Mouse (Mus musculus): ENCODE measurements at regions not wholly inside any gene's neighbourhood (a gene's known extent, or its start where the extent isn't known, plus 50 kb on each side); places are given as distances from the start of the nearest gene placed in this dataset.

- DNase-seq: peak; percentile 39 to 50
Measured at GRCm38 (mm10) chr11:7944956-7945515, 719.3 kb downstream of the Tns3 start.

GRCm38 (mm10) chr11:7944373-7944772 is 720.0 kb downstream of the Tns3 start:
- no peak for DNase-seq
- intact Hi-C loops (cut with DNase I): no loop called here

More at GRCm38 (mm10) chr11:7944956-7945515, 719.3 kb downstream of the Tns3 start:
- intact Hi-C loops (cut with DNase I): no loop called here

- DNase-seq: no peak
- intact Hi-C loops (cut with DNase I): no loop called here
Measured at GRCm38 (mm10) chr11:7933611-7934010, 719.9 kb upstream of the Igfbp3 start.

- intact Hi-C loops (cut with DNase I): no loop called here
- no peak for DNase-seq
Measured at GRCm38 (mm10) chr11:7932638-7933037, 718.9 kb upstream of the Igfbp3 start.

GRCm38 (mm10) chr11:7931064-7931797 is 717.5 kb upstream of the Igfbp3 start:
- intact Hi-C loops (cut with DNase I): no loop called here
- no peak for DNase-seq

GRCm38 (mm10) chr11:7927676-7928075 is 714.0 kb upstream of the Igfbp3 start:
- DNase-seq: peak; percentile 20 to 37
- intact Hi-C loops (cut with DNase I): no loop called here

GRCm38 (mm10) chr11:7912036-7912435 is 698.3 kb upstream of the Igfbp3 start:
- intact Hi-C loops (cut with DNase I): no loop called here
- DNase-seq: no peak

GRCm38 (mm10) chr11:7900266-7900665 is 686.5 kb upstream of the Igfbp3 start:
- intact Hi-C loops (cut with DNase I): no loop called here
- DNase-seq: no peak

GRCm38 (mm10) chr11:7898204-7898603 is 684.5 kb upstream of the Igfbp3 start:
- intact Hi-C loops (cut with DNase I): no loop called here
- no peak for DNase-seq

GRCm38 (mm10) chr11:7880506-7880905 is 666.8 kb upstream of the Igfbp3 start:
- intact Hi-C loops (cut with DNase I): no loop called here
- no peak for DNase-seq

- intact Hi-C loops (cut with DNase I): no loop called here
- DNase-seq: no peak
Measured at GRCm38 (mm10) chr11:7864116-7864515, 650.4 kb upstream of the Igfbp3 start.

- intact Hi-C loops (cut with DNase I): no loop called here
- no peak for DNase-seq
Measured at GRCm38 (mm10) chr11:7863711-7864110, 650.0 kb upstream of the Igfbp3 start.

- intact Hi-C loops (cut with DNase I): loop anchor here (1.0 kb wide), 1 partner anchor 647 kb away; no protein-coding TSS in a partner anchor
- DNase-seq: peak; percentile 11 to 17
Measured at GRCm38 (mm10) chr11:7862547-7862946, 648.8 kb upstream of the Igfbp3 start.

GRCm38 (mm10) chr11:7852612-7853011 is 638.9 kb upstream of the Igfbp3 start:
- DNase-seq: no peak
- intact Hi-C loops (cut with DNase I): no loop called here

- intact Hi-C loops (cut with DNase I): no loop called here
- DNase-seq: peak; percentile 15 to 22
Measured at GRCm38 (mm10) chr11:7838311-7839237, 624.9 kb upstream of the Igfbp3 start.

GRCm38 (mm10) chr11:7837486-7837885 is 623.8 kb upstream of the Igfbp3 start:
- no peak for DNase-seq
- intact Hi-C loops (cut with DNase I): no loop called here

GRCm38 (mm10) chr11:7834151-7834550 is 620.4 kb upstream of the Igfbp3 start:
- intact Hi-C loops (cut with DNase I): no loop called here
- DNase-seq: no peak

GRCm38 (mm10) chr11:7832376-7832775 is 618.7 kb upstream of the Igfbp3 start:
- intact Hi-C loops (cut with DNase I): no loop called here
- DNase-seq: no peak

GRCm38 (mm10) chr11:7829770-7830169 is 616.0 kb upstream of the Igfbp3 start:
- DNase-seq: no peak
- intact Hi-C loops (cut with DNase I): no loop called here

- intact Hi-C loops (cut with DNase I): no loop called here
Measured at GRCm38 (mm10) chr11:7828001-7828400, 614.3 kb upstream of the Igfbp3 start.

GRCm38 (mm10) chr11:7827402-7827801 is 613.7 kb upstream of the Igfbp3 start:
- intact Hi-C loops (cut with DNase I): no loop called here
- no peak for DNase-seq

More at GRCm38 (mm10) chr11:7828001-7828400, 614.3 kb upstream of the Igfbp3 start:
- DNase-seq: no peak
